Mouse (Mus musculus) R1 (cell line): ENCODE results near the gene Fam129c.

Experiments
- DNase-seq: peaks from one replicate; pipeline ENCODE4 v3.0.0-alpha.2; 2018; ENCODE audit warnings: low read depth, low spot score

The Fam129c gene

GRCm38 (mm10) chr8:71604021-71604420 is 6.6 kb downstream of the Fam129c start:
- no peak for DNase-seq

GRCm38 (mm10) chr8:71610822-71611651 is 13.6 kb downstream of the Fam129c start, which contains the start of gene Colgalt1:
TSS of gene Colgalt1 (plus strand) at chr8:71610998.
- peak; percentile 100 for DNase-seq

- peak; percentile 65 for DNase-seq
Measured at GRCm38 (mm10) chr8:71612141-71612540, 14.7 kb downstream of the Fam129c start.

- no peak for DNase-seq
Measured at GRCm38 (mm10) chr8:71613418-71613817, 16.0 kb downstream of the Fam129c start.

- DNase-seq: no peak
Measured at GRCm38 (mm10) chr8:71619786-71620185, 22.3 kb downstream of the Fam129c start.

GRCm38 (mm10) chr8:71625088-71625487 is 27.6 kb downstream of the Fam129c start:
- no peak for DNase-seq

GRCm38 (mm10) chr8:71626753-71627152 is 29.3 kb downstream of the Fam129c start:
- no peak for DNase-seq

- no peak for DNase-seq
Measured at GRCm38 (mm10) chr8:71627265-71628099, 30.0 kb downstream of the Fam129c start.

- DNase-seq: no peak
Measured at GRCm38 (mm10) chr8:71628396-71629095, 31.1 kb downstream of the Fam129c start.

- peak; percentile 91 for DNase-seq
Measured at GRCm38 (mm10) chr8:71629096-71629697, 31.7 kb downstream of the Fam129c start.

GRCm38 (mm10) chr8:71629781-71630212 is 32.3 kb downstream of the Fam129c start:
- DNase-seq: peak; percentile 88

- DNase-seq: peak; percentile 20
Measured at GRCm38 (mm10) chr8:71630761-71631160, 33.3 kb downstream of the Fam129c start.

GRCm38 (mm10) chr8:71631897-71632296 is 34.4 kb downstream of the Fam129c start:
- DNase-seq: no peak

- DNase-seq: peak; percentile 74
Measured at GRCm38 (mm10) chr8:71633164-71633563, 35.7 kb downstream of the Fam129c start.

GRCm38 (mm10) chr8:71633981-71634667 is 36.7 kb downstream of the Fam129c start:
- DNase-seq: peak; percentile 83

GRCm38 (mm10) chr8:71637149-71638095 is 40.0 kb downstream of the Fam129c start:
- no peak for DNase-seq

- no peak for DNase-seq
Measured at GRCm38 (mm10) chr8:71638321-71638720, 40.9 kb downstream of the Fam129c start.

- DNase-seq: no peak
Measured at GRCm38 (mm10) chr8:71639318-71639717, 41.9 kb downstream of the Fam129c start.

- no peak for DNase-seq
Measured at GRCm38 (mm10) chr8:71645510-71645909, 48.1 kb downstream of the Fam129c start.

GRCm38 (mm10) chr8:71654600-71654999 is 57.2 kb downstream of the Fam129c start:
- DNase-seq: peak; percentile 82
